Mouse (Mus musculus) heart, adult 9 months (tissue): ENCODE results near the gene Dhfr.
A peak's percentile ranks its signal among the peaks of the same experiment; 100 is the strongest.
"Not testable (repeated sequence)": the region's sequence is repeated elsewhere in the genome, so short reads cannot be mapped to it uniquely, and the experiment has no call there.

Experiments
- DNase-seq, 2 experiments: peaks; one replicate each; pipeline ENCODE4 v3.0.0; 2022; ENCODE audit warnings: low spot score in 2 of 2

The Dhfr gene

GRCm38 (mm10) chr13:92354456-92355271, at the start of gene Dhfr, which contains the start of gene Msh3:
TSS of gene Dhfr (plus strand) at chr13:92354726.
TSS of gene Msh3 (minus strand) at chr13:92355003.
- peak; percentile 94 to 96 for DNase-seq

GRCm38 (mm10) chr13:92305680-92306079, 48.8 kb upstream of the Dhfr start, which contains the start of gene Gm20379:
TSS of gene Gm20379 (plus strand) at chr13:92305980.
- no peak for DNase-seq

- no peak for DNase-seq
Measured at GRCm38 (mm10) chr13:92314613-92315012, 39.9 kb upstream of the Dhfr start.

GRCm38 (mm10) chr13:92320770-92321169, 33.8 kb upstream of the Dhfr start:
- DNase-seq = no peak

GRCm38 (mm10) chr13:92326030-92326429, 28.5 kb upstream of the Dhfr start:
- DNase-seq = no peak

GRCm38 (mm10) chr13:92328000-92328399, 26.5 kb upstream of the Dhfr start:
- DNase-seq = no peak

GRCm38 (mm10) chr13:92330621-92331020, 23.9 kb upstream of the Dhfr start:
- no peak for DNase-seq

- DNase-seq = no peak
Measured at GRCm38 (mm10) chr13:92332103-92332879, 22.2 kb upstream of the Dhfr start.

GRCm38 (mm10) chr13:92336857-92337256, 17.7 kb upstream of the Dhfr start:
- no peak for DNase-seq

- no peak for DNase-seq
Measured at GRCm38 (mm10) chr13:92337773-92338462, 16.6 kb upstream of the Dhfr start.

GRCm38 (mm10) chr13:92339787-92340186, 14.7 kb upstream of the Dhfr start:
- no peak for DNase-seq

GRCm38 (mm10) chr13:92344033-92344432, 10.5 kb upstream of the Dhfr start:
- DNase-seq = no peak

GRCm38 (mm10) chr13:92346338-92346737, 8.2 kb upstream of the Dhfr start:
- no peak for DNase-seq

- no peak for DNase-seq
Measured at GRCm38 (mm10) chr13:92351100-92351499, 3.4 kb upstream of the Dhfr start.

GRCm38 (mm10) chr13:92353956-92354355, 570 bp upstream of the Dhfr start:
- DNase-seq = peak in 1 of 2 experiments; percentile 1

GRCm38 (mm10) chr13:92355272-92355643, 732 bp downstream of the Dhfr start:
- no peak for DNase-seq

- DNase-seq = no peak
Measured at GRCm38 (mm10) chr13:92356376-92356775, 1.9 kb downstream of the Dhfr start.

GRCm38 (mm10) chr13:92357644-92358043, 3.1 kb downstream of the Dhfr start:
- DNase-seq = no peak

- DNase-seq = no peak
Measured at GRCm38 (mm10) chr13:92361609-92362008, 7.1 kb downstream of the Dhfr start.

GRCm38 (mm10) chr13:92365312-92365711, 10.8 kb downstream of the Dhfr start:
- DNase-seq = no peak

GRCm38 (mm10) chr13:92370811-92371210, 16.3 kb downstream of the Dhfr start:
- DNase-seq = no peak

GRCm38 (mm10) chr13:92371466-92371865, 16.9 kb downstream of the Dhfr start:
- DNase-seq = not testable (repeated sequence)
